Mouse (Mus musculus): ENCODE measurements around the gene Pxdn.

The Pxdn gene

DNA sequence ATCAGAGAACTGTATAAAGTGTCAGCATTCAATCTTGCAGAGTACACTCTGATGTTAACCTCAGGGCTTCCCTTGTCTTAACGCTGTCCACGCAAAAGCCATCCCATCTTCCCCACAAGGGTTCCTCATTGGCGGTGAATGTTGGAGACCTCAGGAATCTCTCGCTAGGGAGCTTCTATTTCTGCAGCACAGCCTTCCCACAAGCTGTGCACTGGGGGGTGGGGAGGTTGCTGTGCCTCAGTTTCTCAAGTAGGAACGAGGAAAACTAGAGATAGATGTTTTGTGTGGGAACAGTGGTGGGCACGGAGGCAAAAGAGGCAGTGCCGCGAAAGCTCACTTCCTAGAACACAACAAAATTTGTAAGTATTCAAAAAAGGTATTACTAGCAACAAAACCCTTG is at the start of gene Pxdn:
Gene Pxdn (plus strand): TSS at position 301 of the 400 bp plus-strand sequence.
- DNase-seq (ENCODE audit: low read depth, low spot score) = no peak

DNA sequence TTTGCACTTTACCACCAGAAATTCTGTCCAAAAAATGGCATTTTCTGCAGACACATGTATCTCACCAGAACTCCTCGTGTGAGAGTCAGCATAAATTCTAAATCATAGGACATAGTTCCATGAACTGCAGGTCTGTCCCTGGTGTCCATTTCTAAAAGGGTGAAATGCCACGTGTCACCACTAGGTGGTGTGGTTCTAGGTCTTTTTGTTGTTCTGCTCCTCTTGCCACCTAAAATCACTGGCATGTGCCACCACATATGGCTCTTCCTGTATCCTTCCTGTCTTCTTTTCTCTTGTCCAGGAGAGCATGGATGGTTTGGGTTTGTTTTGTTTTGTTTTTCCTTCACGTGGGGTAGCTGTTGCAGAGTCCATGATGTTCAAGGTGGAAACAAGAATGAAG is 42.7 kb upstream of the Pxdn start:
- DNase-seq (ENCODE audit: low read depth, low spot score) = no peak

DNA sequence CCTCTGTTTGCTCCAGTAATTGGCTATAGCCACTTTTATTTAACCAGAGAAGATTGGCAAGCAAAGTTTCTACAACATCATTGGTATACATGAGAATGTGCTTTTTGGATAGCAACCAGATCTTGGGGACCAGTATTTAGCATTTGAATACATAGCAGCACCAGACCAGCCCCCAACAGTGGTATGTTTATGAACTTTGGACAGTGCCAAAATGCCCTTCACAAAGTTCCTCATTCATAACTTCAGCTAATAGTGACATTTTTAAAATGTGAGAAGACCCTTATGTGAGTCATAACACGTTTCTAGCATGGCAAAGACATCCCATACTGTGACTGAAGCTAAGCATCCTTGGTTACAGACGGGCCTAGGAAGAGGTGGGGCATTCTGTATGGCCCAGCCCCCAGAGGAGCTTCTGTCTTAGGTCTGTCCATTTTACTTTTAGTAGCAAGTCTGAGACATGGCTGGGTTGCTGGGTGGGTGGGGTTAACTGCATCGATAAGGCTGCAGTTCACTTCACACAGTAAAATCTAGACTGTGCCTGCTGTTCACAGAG is 39.8 kb upstream of the Pxdn start:
- DNase-seq (ENCODE audit: low read depth, low spot score) = no peak

DNA sequence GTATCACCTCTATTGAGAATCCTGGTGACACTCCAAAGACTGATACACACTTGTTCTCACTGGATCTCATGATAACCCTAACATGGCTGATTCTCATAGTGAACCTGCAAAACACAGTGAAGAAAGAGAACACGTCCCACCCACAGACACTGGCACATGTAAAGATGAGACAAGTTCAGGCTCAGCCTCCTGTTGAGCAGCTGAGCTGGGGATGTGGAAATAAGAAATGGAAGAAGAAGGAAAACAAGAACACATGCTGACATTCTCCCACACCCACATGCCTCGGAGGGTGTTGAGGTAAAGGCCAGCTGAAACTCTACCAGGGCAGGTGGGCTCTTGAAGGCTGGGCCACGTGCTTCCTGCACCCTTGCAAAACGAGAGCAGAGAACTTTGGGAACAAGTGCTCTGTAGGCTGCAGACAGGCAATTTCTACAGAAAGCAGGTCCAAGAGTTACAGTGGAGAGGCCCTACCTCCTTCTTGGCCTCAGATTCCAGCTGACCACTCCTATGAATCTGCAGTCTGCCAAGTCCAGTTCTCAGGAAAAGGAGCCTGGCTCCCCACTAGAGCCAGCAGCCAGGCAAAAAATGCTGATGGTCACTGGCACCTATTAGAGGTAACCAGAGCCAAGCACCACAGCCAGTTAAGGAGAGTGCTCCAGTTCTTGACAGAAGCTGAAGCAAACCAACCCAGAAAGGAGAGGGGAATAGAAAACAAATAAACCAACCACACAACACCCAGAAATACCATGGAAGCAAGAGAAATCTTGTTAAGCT is 33.1 kb upstream of the Pxdn start:
- no peak for DNase-seq (ENCODE audit: low read depth, low spot score)

DNA sequence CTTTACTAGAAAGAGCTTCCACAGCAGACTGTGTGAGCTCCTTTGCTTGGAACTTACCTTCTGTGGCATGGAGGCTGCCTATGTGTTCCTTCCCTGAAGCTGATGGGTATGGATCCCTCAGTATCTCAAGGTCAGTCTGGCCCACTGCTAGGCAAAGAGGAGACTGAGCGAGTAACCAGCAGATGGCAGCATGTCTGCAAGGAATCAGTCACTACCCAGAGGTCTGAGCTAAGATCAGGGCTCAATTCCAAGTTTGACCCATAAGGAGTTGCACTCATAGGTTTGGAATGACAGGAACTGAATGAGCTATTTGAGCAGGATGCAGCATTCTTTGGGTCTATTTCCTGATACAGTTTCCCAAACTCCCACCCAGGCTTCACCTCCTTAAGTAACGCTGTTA is 30.4 kb upstream of the Pxdn start:
- DNase-seq (ENCODE audit: low read depth, low spot score) = no peak

DNA sequence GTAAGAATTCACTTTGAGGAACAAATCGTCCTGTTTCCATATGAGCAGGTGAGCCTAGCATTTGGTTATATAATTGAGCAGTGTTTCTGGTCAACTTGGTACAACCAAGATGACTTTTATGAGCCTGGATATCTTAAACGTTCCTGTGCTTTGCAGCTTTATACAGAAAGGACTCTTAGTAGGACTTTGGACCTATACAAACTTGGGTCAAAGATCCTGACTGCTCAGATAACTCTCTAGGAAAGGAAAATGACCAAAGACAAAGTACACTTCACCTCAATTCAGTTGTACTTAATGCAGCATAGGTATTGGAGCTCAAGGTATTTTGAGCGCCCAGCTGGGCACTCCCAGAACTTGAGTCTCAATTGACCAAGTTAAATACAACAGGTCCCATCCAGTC is 21.3 kb upstream of the Pxdn start:
- DNase-seq (ENCODE audit: low read depth, low spot score) = no peak

DNA sequence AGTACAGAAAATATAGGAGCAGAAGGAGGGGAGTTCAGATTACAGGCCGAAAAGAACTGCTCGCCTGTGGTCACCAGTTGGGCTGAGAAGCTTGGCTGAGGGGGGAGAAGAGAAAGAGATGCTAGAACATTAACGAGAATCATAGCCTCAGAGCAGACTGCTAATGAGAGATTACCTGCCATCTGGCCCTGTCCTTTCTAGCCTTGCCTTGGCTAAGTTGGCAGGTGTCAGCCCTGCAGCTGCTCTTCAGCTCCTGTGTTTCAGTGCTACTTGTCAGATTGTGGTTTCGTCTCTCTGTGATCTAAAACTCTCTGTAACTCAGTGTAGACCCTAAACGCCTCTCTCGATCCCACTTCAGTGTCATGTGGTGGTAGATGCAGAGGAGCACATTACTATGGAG is 20.6 kb upstream of the Pxdn start:
- DNase-seq (ENCODE audit: low read depth, low spot score) = no peak

DNA sequence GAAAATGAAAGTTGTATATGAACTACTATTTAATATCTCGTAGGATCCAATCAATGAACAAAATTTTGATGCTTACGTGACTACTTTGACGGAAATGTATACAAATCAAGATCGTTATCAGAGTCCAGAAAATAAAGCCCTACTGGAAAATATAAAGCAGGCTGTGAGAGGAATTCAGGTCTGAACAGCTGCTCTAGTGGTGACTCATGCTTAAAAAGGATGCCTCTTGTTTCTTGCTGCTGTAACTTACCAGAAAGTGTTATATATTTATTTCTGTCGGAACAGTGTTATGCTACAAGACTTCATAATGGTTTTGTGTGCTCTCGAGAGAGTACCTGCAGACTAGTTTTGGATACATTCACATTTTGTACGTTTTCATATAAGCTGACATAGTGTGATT is 17.1 kb upstream of the Pxdn start:
- DNase-seq (ENCODE audit: low read depth, low spot score) = no peak

DNA sequence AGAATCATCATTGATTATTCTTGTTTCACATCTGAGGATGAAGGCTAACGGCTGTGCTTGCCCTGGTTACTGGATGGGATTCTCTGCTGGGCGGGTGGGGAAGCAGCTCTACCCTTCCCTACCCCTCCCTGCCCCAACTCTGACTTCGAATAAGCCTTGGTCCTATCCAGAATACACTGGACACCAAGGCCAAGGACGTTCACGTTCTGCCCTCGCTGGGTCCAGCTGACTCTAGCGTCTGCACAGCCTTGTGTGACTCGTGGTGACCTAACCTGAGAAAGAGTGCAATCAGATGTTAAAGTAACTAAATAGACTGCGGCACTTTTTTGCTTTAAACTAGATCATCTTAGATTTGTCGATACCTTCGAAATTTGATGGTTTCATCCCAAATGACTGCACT is 15.9 kb upstream of the Pxdn start:
- DNase-seq (ENCODE audit: low read depth, low spot score) = no peak

DNA sequence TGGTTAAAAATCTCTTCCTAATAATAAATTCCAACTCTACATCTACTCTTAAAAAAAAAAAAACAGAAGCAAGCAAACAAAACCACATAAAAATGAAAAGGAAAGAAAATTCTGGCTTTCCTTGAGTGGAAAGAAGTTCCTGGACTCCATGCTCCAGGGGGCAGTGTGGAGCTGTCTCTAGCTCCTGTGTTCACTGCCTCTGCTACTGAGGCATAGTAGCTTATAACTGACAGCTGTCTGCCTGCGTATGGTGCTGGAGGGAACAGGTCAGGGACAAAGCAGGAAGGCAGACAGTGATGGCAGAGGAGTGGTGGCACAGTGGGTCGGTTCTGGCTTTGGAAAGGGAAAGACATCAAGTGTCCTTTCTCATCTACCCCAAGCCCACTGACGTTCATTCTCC is 10.5 kb upstream of the Pxdn start:
- no peak for DNase-seq (ENCODE audit: low read depth, low spot score)

DNA sequence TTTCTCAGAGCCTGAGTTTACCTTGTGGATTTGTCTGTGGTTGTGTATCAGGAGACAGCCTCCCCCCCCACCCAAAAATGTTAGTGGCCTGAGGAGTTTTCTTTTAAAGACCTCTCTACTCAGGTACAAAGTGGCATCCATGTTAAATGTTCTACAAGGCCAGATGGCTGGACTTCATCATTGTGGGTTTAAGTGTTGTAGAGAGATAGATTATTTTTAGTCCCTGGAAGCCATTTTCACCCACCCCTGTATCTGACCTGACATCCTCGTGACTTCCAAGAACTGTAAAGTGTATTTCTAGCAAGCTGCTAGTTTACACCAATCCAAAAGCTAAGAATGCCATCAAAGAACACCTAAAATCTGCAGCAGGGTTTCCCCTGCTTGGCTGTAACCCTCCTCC is 6.8 kb upstream of the Pxdn start:
- no peak for DNase-seq (ENCODE audit: low read depth, low spot score)

DNA sequence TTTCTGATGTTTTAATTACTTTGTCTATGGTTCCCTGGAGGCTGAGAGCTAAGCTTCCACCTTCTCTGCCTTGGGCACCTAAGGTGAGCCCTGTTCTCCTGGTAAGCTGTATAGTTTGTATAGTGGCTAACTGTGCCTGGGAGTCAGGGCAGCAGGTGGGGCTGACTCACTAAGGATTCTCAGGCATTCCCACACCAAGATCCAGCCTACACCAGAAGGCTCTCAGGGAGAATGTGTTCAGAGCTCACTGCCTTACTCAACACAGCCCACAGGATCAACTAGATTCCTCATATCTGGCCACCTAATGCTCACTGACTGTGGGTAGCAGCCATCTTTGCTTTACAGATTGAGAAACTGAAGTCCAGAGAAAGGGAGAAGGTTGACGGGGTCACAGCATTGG is 4.5 kb upstream of the Pxdn start:
- no peak for DNase-seq (ENCODE audit: low read depth, low spot score)

DNA sequence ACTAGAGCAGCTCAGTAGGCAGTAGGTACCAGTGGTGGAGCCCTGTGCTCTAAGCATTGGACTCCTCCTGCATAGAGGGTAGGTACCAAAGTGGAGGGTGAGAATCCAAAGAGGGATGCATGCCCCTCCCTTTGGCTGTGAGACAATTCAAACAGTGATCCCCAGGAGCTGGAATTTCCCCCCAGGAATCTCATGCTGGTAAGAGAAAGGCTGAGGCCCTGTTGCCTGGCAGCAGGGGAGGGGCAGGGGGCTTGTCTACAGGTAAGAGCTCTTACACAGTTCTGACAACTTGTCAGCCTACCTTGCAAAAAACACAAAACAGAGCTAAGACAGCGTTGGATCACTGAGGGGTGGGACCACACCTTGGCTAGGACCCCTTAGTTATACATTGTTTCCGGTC is 3.9 kb upstream of the Pxdn start:
- no peak for DNase-seq (ENCODE audit: low read depth, low spot score)

DNA sequence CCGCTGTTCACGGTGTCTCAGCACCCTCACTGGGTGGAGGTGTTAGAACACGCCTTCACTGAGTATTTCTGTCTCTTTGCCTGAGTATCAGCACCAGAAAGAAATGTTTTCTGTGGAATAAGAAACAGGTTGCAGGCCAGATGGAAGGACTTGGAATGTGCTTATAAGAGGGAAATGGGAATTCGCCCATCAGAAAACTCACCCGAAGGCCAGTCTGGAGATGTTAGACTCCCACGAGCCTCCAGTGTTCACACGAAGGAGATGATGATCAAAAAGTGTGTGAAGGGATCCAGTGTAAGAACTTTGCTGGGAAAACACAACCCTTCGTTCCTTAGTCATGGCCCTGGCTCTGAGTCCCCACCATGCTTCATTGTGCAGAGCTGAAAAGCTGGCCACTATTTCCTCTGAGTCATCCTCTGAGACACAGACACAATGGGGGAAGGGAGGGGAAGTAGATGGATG is 3.3 kb upstream of the Pxdn start:
- no peak for DNase-seq (ENCODE audit: low read depth, low spot score)

DNA sequence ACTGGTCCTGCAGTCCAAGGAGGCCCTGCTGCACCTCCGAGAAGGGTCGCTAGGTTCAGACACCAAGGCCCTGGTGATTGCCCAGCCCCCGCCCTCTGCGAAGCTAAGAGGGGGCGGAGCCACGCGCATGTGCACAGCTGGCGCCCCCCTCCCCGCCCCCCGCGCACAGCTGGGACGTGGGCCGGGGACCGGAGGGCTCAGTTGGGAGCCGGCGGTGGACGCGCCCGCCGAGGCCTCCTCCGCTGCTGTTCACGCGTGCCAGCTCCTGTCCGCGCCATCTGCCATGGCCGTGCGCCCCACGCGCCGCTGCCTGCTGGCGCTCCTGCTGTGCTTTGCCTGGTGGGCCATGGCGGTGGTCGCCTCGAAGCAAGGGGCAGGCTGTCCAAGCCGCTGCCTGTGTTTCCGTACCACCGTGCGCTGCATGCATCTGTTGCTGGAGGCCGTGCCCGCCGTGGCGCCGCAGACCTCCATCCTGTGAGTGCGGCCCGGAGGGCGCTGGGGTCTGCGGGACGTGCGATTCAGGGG is 505 bp downstream of the Pxdn start:
- peak; percentile 14 for DNase-seq (ENCODE audit: low read depth, low spot score)

DNA sequence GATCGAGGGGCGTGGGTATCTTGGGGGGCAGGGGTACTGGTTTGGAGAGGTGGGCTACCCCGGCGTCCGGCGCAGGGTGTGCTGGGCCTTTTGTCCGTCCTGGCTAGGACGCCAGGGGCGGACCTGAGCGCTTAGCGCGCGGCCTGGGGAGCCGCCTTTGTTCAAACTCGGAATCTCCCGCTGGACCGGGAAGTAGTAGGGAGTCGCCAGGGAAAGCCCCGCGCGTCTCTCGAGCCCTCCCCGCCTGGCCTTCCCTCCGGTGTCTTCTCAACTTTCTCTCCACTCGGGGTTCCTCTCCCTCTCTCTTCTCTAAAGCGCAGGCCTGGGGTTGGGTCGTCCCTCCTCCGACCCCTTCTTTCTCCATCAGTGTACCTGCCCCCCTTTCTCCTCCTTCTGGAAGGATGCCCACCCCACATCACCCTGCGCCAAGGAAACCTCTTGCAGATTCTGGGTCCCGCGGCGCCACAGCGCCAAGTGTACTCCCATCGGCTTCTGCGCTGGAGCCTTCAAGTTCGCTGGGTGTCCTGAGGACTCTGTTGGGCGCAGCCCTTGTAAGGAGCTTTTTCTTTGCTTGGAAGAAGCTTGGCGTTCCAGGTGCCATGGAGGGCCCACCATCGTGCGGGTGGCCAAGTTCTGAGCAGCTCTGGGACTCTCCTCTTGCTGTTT is 1.1 kb downstream of the Pxdn start:
- DNase-seq (ENCODE audit: low read depth, low spot score) = peak; percentile 16

DNA sequence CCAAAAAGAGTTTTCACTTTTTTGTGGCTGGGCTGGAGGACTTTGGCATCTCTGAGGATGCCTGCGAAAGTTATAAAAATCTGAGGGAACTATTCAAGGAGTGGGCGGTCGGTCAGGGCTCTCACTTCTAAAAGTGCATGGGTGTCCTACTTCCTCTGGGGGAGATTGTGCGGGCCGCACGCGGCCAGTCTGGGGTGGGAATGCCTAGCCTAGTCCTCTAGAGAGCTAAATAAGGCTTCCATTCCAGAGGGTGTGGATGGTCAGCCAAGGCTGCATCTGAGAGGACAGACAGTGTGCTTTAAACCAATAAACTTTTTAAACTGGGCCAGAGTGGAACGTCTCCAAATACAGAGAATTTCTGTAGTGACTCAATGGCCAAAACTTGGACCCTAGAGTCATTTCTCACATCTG is 1.9 kb downstream of the Pxdn start:
- DNase-seq (ENCODE audit: low read depth, low spot score) = no peak

DNA sequence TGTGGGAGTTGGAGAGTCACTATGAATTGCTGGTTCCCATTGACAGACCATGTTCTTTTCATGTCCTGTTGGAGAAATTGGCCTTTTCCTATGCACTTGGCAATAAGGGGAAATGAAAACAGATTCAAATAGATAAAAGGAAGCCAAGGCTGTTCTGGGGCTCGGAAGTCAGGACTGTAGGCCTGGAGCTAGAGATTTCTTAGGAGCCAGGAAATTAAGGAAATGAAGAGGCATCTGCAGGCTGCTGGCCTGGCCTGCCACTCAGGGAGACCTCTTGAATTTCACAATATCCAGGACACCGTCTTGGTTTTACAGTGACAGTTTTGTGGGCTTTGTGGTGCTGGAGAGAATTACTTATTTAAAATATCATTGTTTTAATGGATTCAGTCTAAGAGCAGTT is 5.0 kb downstream of the Pxdn start:
- no peak for DNase-seq (ENCODE audit: low read depth, low spot score)

DNA sequence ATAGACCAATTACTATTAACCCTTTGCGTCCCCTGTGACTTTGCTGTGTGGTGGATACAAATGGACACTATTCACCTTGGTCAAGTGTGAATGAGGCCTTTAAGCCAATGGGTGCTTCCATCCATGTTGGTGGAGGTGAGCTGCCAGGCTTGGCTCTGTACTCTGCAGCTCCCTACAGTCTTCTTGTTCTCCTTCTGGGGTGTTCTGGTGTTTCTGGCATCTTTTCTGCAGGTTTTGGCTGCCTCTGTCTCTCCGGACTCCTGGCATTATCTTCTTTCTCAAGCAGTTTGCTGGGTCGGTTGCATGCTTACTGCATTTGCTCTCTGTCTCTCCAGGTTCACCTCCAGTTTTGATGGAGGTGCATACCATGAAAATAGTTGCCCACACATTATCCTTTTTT is 7.2 kb downstream of the Pxdn start:
- no peak for DNase-seq (ENCODE audit: low read depth, low spot score)

DNA sequence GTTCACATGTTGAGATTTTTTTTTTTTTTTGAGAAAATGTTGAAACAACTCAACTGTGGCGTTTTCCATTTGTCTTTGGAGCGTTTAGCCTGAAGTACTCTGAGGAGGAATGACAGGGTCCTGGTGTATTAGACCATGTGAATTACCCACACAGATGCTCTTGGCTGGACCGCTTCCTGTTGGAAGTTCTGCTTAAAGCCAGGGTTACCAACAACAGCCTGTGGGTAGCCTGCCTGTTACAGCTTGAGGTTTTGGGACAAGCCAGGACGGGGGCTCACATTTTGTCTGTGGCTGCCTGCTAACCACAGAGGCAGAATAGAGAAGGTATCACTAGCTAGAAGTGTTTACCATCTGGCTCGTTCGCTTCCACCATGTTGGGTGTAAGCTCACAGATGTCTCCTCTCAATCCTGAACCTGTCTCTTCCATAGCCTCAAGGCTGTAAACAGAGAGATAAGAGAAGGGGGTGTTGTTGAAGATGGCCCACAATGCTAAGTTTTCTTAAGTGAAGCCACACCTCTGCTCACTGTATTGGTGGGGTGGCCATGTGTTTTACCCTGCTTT is 7.9 kb downstream of the Pxdn start:
- no peak for DNase-seq (ENCODE audit: low read depth, low spot score)

DNA sequence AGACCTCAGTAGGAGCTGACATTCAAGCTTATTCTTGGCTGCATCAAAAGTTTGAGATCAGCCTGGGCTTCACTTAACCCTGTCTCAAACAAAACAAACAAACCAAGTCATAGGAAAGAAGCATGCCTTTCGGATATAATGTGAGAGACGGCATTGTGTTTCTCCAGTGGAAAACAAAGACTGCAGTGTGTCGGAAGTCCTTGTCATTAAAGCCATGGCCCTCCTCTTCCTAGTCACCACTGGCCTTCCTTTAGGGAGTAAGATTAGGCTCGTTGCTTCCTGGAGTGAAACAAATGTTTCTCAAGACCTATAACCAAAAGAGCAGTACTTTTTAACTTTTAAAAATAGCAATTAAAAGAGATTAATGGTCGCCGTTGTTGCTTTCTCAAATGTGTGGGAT is 13.6 kb downstream of the Pxdn start:
- no peak for DNase-seq (ENCODE audit: low read depth, low spot score)

DNA sequence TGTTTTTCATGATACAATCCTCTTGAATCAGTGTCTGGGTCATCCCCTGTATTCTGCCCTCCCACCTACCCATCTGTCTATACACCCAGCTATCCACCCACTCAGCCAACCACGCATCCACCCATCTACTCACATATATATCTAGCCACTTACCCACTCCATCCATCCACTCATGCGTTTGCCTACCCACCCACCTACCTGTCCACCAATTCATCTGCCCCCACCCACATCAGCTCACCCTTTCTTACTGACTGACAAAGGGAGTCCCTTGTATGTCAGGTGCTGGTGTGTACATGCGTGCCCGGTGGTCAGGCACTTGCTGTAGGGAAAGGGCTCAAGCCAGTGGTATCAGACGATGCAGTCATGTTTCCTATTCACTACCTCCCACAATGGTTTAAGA is 14.1 kb downstream of the Pxdn start:
- no peak for DNase-seq (ENCODE audit: low read depth, low spot score)

DNA sequence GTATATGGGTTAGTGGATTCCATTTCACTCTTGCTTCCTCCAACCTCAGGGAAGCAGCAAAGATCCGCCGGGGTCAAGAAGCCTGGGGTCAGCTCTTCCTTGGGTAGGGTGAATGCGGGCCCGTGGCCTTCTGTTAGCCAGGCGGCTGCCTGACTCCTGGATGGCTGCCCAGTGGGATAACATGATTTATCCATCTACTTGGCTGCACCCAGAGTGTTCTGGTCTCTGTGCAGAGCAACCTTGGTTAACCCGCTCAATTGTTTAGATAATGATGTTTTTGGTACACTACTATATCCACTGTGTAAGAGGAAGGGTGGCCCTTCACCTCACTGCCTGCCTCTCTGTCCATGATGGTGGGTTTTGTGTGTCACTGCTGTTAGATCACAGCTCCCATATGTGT is 14.7 kb downstream of the Pxdn start:
- no peak for DNase-seq (ENCODE audit: low read depth, low spot score)
